Mouse (Mus musculus) brain, embryonic 14.5 days (tissue): ENCODE measurements at regions not wholly inside any gene's neighbourhood (a gene's known extent, or its start where the extent isn't known, plus 50 kb on each side); places are given as distances from the start of the nearest gene placed in this dataset.
A peak's percentile ranks its signal among the peaks of the same experiment; 100 is the strongest.

Experiments used
- DNase-seq: peaks from one replicate; pipeline ENCODE4 v3.0.0-alpha.2; 2011; ENCODE audit warnings: low read depth
- CTCF ChIP-seq: fragments of 200-500 bp; IDR thresholded peaks from 2 replicates; pipeline ENCODE4 v1.5.1; 2012; ENCODE audit warnings: inconsistent platforms, mild to moderate bottlenecking, moderate library complexity, borderline replicate concordance; ENCODE audit not compliant: insufficient read depth, insufficient read length; ENCODE audit errors: extremely low read depth
- POLR2A ChIP-seq: fragments of 200-500 bp; IDR thresholded peaks from 2 replicates; pipeline ENCODE4 v1.6.1; 2012; ENCODE audit warnings: mild to moderate bottlenecking, inconsistent platforms, borderline replicate concordance; ENCODE audit not compliant: poor library complexity, insufficient read depth, insufficient read length, severe bottlenecking; ENCODE audit errors: extremely low read depth

GRCm38 (mm10) chr13:110854213-110854612 lies 400.6 kb upstream of the Actbl2 start:
- DNase-seq: no peak
- TF ChIP-seq POLR2A (no peak), CTCF (no peak)

- DNase-seq: no peak
- TF ChIP-seq CTCF (no peak), POLR2A (no peak)
These were observed 388.8 kb upstream of the Actbl2 start for GRCm38 (mm10) chr13:110865902-110866512.

GRCm38 (mm10) chr13:110866713-110867112 lies 388.1 kb upstream of the Actbl2 start:
- peak; percentile 31 for DNase-seq
- TF ChIP-seq POLR2A (no peak), CTCF (no peak)

GRCm38 (mm10) chr13:110871125-110871775 lies 383.6 kb upstream of the Actbl2 start:
- DNase-seq: peak; percentile 47
- TF ChIP-seq POLR2A: no peak
- no peak for TF ChIP-seq CTCF

GRCm38 (mm10) chr13:110871776-110872135 lies 383.1 kb upstream of the Actbl2 start:
- peak; percentile 63 for DNase-seq

GRCm38 (mm10) chr13:110881573-110881972 lies 373.2 kb upstream of the Actbl2 start:
- no peak for DNase-seq
- TF ChIP-seq POLR2A: no peak
- TF ChIP-seq CTCF: no peak

More at GRCm38 (mm10) chr13:110871776-110872135, 383.1 kb upstream of the Actbl2 start:
- TF ChIP-seq CTCF (no peak), POLR2A (no peak)

- TF ChIP-seq CTCF (no peak), POLR2A (no peak)
- no peak for DNase-seq
These were observed 372.6 kb upstream of the Actbl2 start for GRCm38 (mm10) chr13:110882173-110882572.

- TF ChIP-seq CTCF: no peak
- TF ChIP-seq POLR2A: no peak
- DNase-seq: peak; percentile 58
These were observed 372.1 kb upstream of the Actbl2 start for GRCm38 (mm10) chr13:110882661-110883172.

- TF ChIP-seq CTCF (no peak), POLR2A (no peak)
- no peak for DNase-seq
These were observed 360.9 kb upstream of the Actbl2 start for GRCm38 (mm10) chr13:110893909-110894308.

- DNase-seq: no peak
These were observed 359.5 kb upstream of the Actbl2 start for GRCm38 (mm10) chr13:110895349-110895748.

GRCm38 (mm10) chr13:110895900-110896299 lies 358.9 kb upstream of the Actbl2 start:
- TF ChIP-seq CTCF (no peak), POLR2A (no peak)

More at GRCm38 (mm10) chr13:110895349-110895748, 359.5 kb upstream of the Actbl2 start:
- TF ChIP-seq CTCF (no peak), POLR2A (no peak)

GRCm38 (mm10) chr13:110897621-110898020 lies 357.2 kb upstream of the Actbl2 start:
- TF ChIP-seq CTCF (no peak), POLR2A (no peak)
- DNase-seq: peak; percentile 42

More at GRCm38 (mm10) chr13:110895900-110896299, 358.9 kb upstream of the Actbl2 start:
- no peak for DNase-seq

- TF ChIP-seq CTCF (no peak), POLR2A (no peak)
- peak; percentile 62 for DNase-seq
These were observed 351.7 kb upstream of the Actbl2 start for GRCm38 (mm10) chr13:110902994-110903644.
